Mouse (Mus musculus) natural killer cell, adult 2 months (primary cell): Measurements from ENCODE around the gene Acad12.
A peak's percentile ranks its signal among the peaks of the same experiment; 100 is the strongest.
"Not testable (repeated sequence)": the region's sequence is repeated elsewhere in the genome, so short reads cannot be mapped to it uniquely, and the experiment has no call there.

Experiments
- DNase-seq, 2 experiments: peaks; one replicate each; pipeline ENCODE4 v3.0.0; 2022; ENCODE audit warnings: low spot score in 2 of 2

Gene Acad12

GRCm38 (mm10) chr5:121618592-121619513 is at the start of gene Acad12:
TSS of gene Acad12 (minus strand) at chr5:121618938.
- peak; percentile 73 to 77 for DNase-seq

- DNase-seq: no peak
Observed at GRCm38 (mm10) chr5:121668411-121668810, 49.7 kb upstream of the Acad12 start.

GRCm38 (mm10) chr5:121667067-121667466 is 48.3 kb upstream of the Acad12 start:
- DNase-seq: no peak

- DNase-seq: no peak
Observed at GRCm38 (mm10) chr5:121664971-121665370, 46.2 kb upstream of the Acad12 start.

GRCm38 (mm10) chr5:121664078-121664477 is 45.3 kb upstream of the Acad12 start:
- DNase-seq: no peak

GRCm38 (mm10) chr5:121663456-121663855 is 44.7 kb upstream of the Acad12 start:
- DNase-seq: no peak

GRCm38 (mm10) chr5:121661494-121661893 is 42.8 kb upstream of the Acad12 start:
- DNase-seq: no peak

GRCm38 (mm10) chr5:121660897-121661254 is 42.1 kb upstream of the Acad12 start:
- peak; percentile 33 to 36 for DNase-seq

GRCm38 (mm10) chr5:121660059-121660896 is 41.5 kb upstream of the Acad12 start, which contains the start of the genes Acad10 and Brap:
TSS of gene Acad10 (minus strand) at chr5:121660514.
TSS of gene Brap (plus strand) at chr5:121660563.
- DNase-seq: peak; percentile 90 to 92

- DNase-seq: not testable (repeated sequence)
Observed at GRCm38 (mm10) chr5:121657656-121658055, 38.9 kb upstream of the Acad12 start.

GRCm38 (mm10) chr5:121656866-121657265 is 38.1 kb upstream of the Acad12 start:
- DNase-seq: not testable (repeated sequence)

- DNase-seq: no peak
Observed at GRCm38 (mm10) chr5:121654526-121654925, 35.8 kb upstream of the Acad12 start.

- DNase-seq: no peak
Observed at GRCm38 (mm10) chr5:121649134-121649533, 30.4 kb upstream of the Acad12 start.

- DNase-seq: no peak
Observed at GRCm38 (mm10) chr5:121639601-121640000, 20.9 kb upstream of the Acad12 start.

GRCm38 (mm10) chr5:121637296-121637695 is 18.6 kb upstream of the Acad12 start:
- DNase-seq: no peak

GRCm38 (mm10) chr5:121634668-121635067 is 15.9 kb upstream of the Acad12 start:
- DNase-seq: no peak

- no peak for DNase-seq
Observed at GRCm38 (mm10) chr5:121632804-121633203, 14.1 kb upstream of the Acad12 start.

- DNase-seq: not testable (repeated sequence)
Observed at GRCm38 (mm10) chr5:121631106-121631647, 12.4 kb upstream of the Acad12 start.

GRCm38 (mm10) chr5:121627871-121628270 is 9.1 kb upstream of the Acad12 start:
- peak; percentile 64 to 73 for DNase-seq

GRCm38 (mm10) chr5:121623241-121623640 is 4.5 kb upstream of the Acad12 start:
- no peak for DNase-seq

GRCm38 (mm10) chr5:121621102-121621501 is 2.4 kb upstream of the Acad12 start:
- DNase-seq: no peak

- not testable (repeated sequence) for DNase-seq
Observed at GRCm38 (mm10) chr5:121614921-121615320, 3.8 kb downstream of the Acad12 start.
